Mouse (Mus musculus) midbrain, embryonic 11.5 days (tissue): ENCODE measurements at regions not wholly inside any gene's neighbourhood (a gene's known extent, or its start where the extent isn't known, plus 50 kb on each side); places are given as distances from the start of the nearest gene placed in this dataset.
A peak's percentile ranks its signal among the peaks of the same experiment; 100 is the strongest.

Experiments used
- ATAC-seq: fragments of 200-750 bp; cut with Nextera tagmentation; 2 replicates; pipeline ENCODE4 v1.8.0; 2017; ENCODE audit warnings: moderate TSS enrichment, moderate library complexity; ENCODE audit not compliant: low FRiP score
- DNase-seq: peaks from one replicate; pipeline ENCODE4 v3.0.0; 2015; ENCODE audit warnings: low spot score; ENCODE audit errors: missing footprints
- H3K27ac ChIP-seq: fragments of 300-500 bp; sonication (generic); 2 replicates; pipeline ENCODE4 v1.5.1; 2014; ENCODE audit warnings: low read depth, low read length
- H3K27me3 ChIP-seq: fragments of 300-500 bp; sonication (generic); 2 replicates; pipeline ENCODE4 v1.6.1; 2014; ENCODE audit warnings: mild to moderate bottlenecking, low read length, moderate library complexity, mixed read lengths; ENCODE audit not compliant: control insufficient read depth, insufficient read depth
- H3K36me3 ChIP-seq: fragments of 300-500 bp; sonication (generic); 2 replicates; pipeline ENCODE4 v1.6.1; 2014; ENCODE audit warnings: mild to moderate bottlenecking, low read length, moderate library complexity, mixed read lengths; ENCODE audit not compliant: control insufficient read depth, insufficient read depth
- H3K4me1 ChIP-seq: fragments of 300-500 bp; sonication (generic); 2 replicates; pipeline ENCODE4 v1.6.1; 2014; ENCODE audit warnings: low read length; ENCODE audit not compliant: control insufficient read depth, insufficient read depth
- H3K4me2 ChIP-seq: fragments of 300-500 bp; sonication (generic); 2 replicates; pipeline ENCODE4 v1.6.1; 2014; ENCODE audit warnings: mild to moderate bottlenecking, moderate library complexity
- H3K4me3 ChIP-seq: fragments of 300-500 bp; sonication (generic); 2 replicates; pipeline ENCODE4 v1.5.1; 2014; ENCODE audit warnings: low read depth, low read length
- H3K9ac ChIP-seq: fragments of 300-500 bp; sonication (generic); 2 replicates; pipeline ENCODE4 v1.6.1; 2014; ENCODE audit warnings: low read length
- H3K9me3 ChIP-seq: fragments of 300-500 bp; sonication (generic); 2 replicates; pipeline ENCODE4 v1.6.1; 2016; ENCODE audit warnings: low read length; ENCODE audit not compliant: control insufficient read depth
- WGBS: fragments of 180-500 bp; shearing (Covaris S2); extraction: QIAGEN DNeasy Blood & Tissue Kit; methylation state at CpG from one replicate; pipeline ENCODE4 v1.1.7; 2014; 5-methylcytosine and 5-hydroxymethylcytosine counted together

DNA sequence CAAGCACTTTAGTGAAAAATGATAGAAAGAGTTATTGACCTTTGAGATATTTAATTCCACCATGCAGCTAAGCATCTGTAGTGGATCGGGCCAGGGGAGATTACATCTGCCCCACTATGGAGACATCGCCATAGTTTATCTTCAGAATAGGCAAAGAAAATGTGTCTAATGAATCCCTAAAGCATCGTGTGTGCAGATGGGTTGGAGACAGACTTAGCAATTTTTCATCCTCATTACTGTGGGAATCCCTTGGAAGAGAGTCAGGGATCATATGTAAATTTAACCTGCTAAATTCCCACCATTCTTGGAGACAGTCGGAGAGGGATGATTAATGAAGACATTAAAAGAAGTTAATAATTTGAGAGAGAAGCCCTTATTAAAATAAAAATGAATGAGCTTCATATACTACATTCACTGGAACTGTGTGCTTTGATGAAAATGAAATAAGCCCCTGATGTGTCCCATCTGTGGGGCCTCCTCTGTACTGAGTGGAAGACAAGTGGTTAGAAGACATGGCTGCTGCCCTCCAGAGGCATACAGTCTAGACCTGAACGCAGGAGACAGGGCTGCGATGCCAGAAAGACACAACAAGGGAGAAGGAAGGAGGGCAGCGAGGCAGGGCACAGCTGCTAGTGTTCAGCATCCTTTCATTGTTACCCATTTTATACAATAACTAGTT, 1126.7 kb downstream of the Mrps31 start:
- H3K9me3 ChIP-seq: no peaks in the 10 kb centered on the region
- no peak for DNase-seq
- H3K4me1 ChIP-seq: no peaks in the 10 kb centered on the region
- H3K27me3 ChIP-seq: no peaks in the 10 kb centered on the region
- H3K4me2 ChIP-seq: no peak overlapping the region
- WGBS: 81% methylated on average over 7 of the region's 7 CpGs
- no peak overlapping the region for H3K27ac ChIP-seq
- no peaks in the 10 kb centered on the region for H3K36me3 ChIP-seq
- no peak for ATAC-seq
- H3K4me3 ChIP-seq: no peak overlapping the region
- no peak overlapping the region for H3K9ac ChIP-seq

DNA sequence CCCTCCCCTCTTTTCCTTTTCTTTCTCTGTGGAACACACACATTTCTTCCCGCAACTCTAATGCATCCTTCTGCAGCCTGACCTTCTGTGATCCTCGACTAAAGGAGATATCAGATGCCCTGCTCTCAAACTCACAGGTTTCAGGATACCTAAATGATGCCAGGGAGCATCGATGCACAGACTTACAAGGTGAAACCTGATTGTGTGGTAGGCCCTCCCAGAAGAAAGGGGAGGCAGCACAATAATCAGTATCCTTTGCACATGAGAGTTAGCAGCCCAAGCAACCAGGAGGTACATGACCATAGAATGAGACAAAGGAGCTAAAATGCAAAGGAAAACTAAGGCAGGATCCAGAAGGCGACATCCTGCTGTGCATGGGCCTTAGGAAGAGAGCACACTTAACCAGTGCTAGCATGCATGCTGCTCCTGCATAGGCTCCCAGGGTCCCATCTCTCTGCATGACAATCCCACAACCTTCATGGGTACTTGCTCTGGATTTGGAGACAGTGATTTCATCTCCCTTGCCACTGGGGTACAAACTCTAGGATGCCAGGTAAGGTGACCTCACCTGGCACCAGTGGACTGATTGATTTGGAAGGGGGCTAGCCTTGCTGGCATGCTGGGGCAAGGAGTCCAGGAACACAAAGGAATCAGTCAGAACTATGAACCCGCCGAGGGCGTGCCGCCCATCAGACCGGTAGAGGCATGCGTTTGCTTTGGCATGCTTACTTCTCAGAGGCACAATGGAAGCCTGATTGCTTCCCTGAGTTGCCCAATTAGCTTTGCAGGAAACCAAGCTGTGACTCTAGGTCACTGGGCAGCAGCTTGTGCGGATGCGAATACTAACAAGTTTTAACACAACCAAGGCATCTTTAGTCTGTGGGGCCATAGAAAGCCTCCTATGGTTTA, 1142.7 kb downstream of the Mrps31 start:
- no peak overlapping the region for H3K4me2 ChIP-seq
- H3K27ac ChIP-seq: no peak overlapping the region
- no peak overlapping the region for H3K4me3 ChIP-seq
- no peak for ATAC-seq
- no peaks in the 10 kb centered on the region for H3K27me3 ChIP-seq
- H3K9me3 ChIP-seq: no peaks in the 10 kb centered on the region
- peak; percentile 53 for DNase-seq
- no peaks in the 10 kb centered on the region for H3K4me1 ChIP-seq
- WGBS: 75% methylated on average over 11 of the region's 12 CpGs
- no peak overlapping the region for H3K9ac ChIP-seq
- H3K36me3 ChIP-seq: no peaks in the 10 kb centered on the region

DNA sequence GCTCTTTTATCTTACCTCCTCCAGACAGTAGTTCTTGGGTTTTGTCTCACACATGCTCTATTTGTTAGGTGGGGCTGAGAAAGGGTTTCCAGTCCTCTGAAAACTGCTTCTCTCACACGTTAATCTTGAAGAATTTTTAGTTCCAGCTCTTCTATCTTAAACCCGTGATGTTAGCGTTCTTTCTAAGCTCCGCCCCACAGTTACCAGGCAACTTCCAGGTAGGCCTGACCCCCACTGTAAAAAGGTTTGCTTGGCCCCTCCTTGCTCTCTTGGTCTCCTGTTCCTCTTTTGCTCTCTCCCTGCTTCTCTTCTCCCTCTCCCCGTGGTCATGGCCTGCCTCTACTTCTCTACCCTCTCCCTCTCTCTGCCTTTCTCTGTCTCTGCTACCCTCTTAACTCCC, 1149.7 kb downstream of the Mrps31 start:
- ATAC-seq (no peak), DNase-seq (no peak)
- H3K4me2 ChIP-seq: no peak overlapping the region
- H3K27ac ChIP-seq: no peak overlapping the region
- H3K4me1 ChIP-seq: peaks cover 15% of the 10 kb centered on the region
- no peak overlapping the region for H3K9ac ChIP-seq
- 83% methylated on average over 5 of the region's 5 CpGs for WGBS
- no peaks in the 10 kb centered on the region for H3K27me3 ChIP-seq
- H3K36me3 ChIP-seq: no peaks in the 10 kb centered on the region
- H3K4me3 ChIP-seq: no peak overlapping the region
- no peaks in the 10 kb centered on the region for H3K9me3 ChIP-seq

DNA sequence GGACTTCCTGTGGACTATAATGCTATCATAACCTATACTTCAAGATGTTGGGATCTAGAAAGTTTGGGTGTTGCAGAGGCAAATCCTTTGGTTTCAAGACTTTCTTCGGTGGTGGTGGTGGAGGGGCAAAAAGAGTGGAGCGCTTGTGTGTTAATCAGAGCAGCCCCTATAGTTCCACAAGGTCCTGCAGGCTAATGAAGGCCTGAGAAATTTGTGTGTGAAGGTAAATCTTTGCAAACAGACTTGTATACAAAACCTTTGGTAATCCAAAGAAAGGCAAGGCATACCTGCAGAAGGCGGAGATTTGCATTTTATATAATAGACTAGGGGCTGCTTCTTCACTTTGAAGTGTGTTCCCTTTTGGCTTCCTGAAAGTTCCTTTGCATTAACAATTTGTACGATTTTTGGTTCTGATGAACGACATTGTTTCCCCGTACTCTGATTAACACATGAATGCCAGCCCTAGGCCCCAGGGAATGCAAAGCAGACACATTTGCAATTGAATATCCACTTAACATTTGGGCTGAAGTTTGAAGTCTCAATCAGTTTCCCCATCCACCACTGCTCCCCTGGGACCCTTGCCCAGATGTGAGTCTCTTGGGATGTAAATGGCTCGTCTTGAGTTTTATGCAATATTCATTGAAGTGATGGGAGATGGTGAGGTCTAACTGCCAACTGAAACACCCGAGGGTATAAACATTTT, 1150.7 kb downstream of the Mrps31 start:
- 15% methylated on average over 8 of the region's 8 CpGs for WGBS
- peak; percentile 90 for DNase-seq
- ATAC-seq: peak; percentile 58
- Histone ChIP-seq H3K27ac (no peak overlapping the region; the same call in 1 of the 2 replicates), H3K4me2 (peak overlapping the region; percentile 23; the same call in 1 of the 2 replicates), H3K36me3 (no peaks in the 10 kb centered on the region), H3K4me1 (peaks cover 15% of the 10 kb centered on the region), H3K9me3 (no peaks in the 10 kb centered on the region), H3K27me3 (no peaks in the 10 kb centered on the region), H3K9ac (no peak overlapping the region), H3K4me3 (no peak overlapping the region)

DNA sequence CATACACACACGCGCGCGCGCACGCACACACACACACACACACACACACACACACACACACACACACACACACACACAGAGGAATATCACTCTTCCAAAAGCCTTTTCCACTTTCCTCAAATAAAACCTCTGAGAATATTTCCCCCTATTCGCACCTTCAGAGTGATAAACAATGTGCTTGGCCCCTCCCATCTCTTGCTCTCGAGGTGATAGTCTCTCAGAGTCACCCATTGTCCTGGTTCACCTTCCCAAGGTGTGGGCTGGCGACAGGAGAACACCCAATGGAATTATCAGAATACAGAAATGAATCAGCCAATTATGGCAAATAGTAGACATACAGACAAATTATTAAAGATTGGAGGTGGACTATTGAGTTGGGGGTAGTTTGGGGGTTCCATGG, 1151.3 kb downstream of the Mrps31 start:
- Histone ChIP-seq H3K4me3 (no peak overlapping the region), H3K9me3 (no peaks in the 10 kb centered on the region), H3K4me1 (peaks cover 15% of the 10 kb centered on the region), H3K4me2 (peak overlapping the region; percentile 37; the same call in 1 of the 2 replicates), H3K36me3 (no peaks in the 10 kb centered on the region), H3K27ac (no peak overlapping the region), H3K9ac (no peak overlapping the region), H3K27me3 (no peaks in the 10 kb centered on the region)
- DNase-seq (peak; percentile 84), ATAC-seq (no peak)
- 16% methylated on average over 9 of the region's 9 CpGs for WGBS

DNA sequence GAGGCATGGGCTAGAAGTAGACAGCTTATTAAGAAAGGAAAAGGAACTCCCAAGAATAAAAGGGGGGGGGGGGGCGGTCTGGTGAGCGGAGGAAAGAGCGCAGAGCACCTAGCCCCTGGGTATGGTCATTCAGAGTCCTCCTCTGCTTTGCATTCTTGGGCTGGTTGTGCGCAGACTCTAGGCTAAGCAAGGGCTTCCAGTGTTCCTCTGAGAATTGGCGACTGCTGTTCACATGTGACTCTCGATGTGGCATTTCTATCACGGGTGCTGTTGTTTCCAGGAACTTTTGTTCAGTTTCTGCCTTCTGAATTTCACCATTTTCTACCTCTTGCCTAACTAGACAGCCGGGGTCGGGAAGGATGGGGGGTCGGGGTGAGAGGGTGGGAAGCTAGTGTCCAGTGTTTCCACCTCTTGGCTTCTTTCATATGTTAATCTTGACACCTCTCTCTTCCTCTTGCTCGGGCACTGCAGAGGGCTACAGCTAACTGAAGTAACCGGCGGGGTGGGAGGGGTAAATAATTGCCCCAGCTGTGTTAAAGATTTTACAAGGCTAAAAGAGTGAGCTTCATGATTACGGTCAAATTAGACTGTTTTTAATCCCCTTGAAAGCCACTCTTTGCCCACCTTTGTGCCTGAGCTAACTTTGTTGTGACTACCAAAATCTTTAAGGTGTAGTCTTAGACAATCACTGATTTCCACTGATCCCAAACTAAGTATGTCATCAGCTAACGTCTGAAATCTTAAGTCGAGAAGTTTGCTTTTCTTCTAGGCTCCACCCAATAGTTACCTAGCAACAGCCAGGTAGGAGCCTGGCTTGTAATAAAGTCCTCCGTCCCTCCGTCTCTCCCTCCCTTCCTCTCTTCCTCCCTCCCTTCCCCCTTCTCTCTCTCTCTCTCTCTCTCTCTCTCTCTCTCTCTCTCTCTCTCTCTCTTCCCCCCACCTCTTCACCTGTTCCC, 1152.2 kb downstream of the Mrps31 start:
- Histone ChIP-seq H3K4me3 (peak overlapping the region; percentile 14), H3K9me3 (no peaks in the 10 kb centered on the region), H3K4me2 (peak overlapping the region; percentile 37), H3K9ac (no peak overlapping the region), H3K27ac (no peak overlapping the region), H3K36me3 (no peaks in the 10 kb centered on the region), H3K4me1 (peaks cover 15% of the 10 kb centered on the region), H3K27me3 (no peaks in the 10 kb centered on the region)
- WGBS: 7% methylated on average over 17 of the region's 18 CpGs
- ATAC-seq (peak; percentile 73; the same call in 1 of the 2 replicates), DNase-seq (peak; percentile 88)

DNA sequence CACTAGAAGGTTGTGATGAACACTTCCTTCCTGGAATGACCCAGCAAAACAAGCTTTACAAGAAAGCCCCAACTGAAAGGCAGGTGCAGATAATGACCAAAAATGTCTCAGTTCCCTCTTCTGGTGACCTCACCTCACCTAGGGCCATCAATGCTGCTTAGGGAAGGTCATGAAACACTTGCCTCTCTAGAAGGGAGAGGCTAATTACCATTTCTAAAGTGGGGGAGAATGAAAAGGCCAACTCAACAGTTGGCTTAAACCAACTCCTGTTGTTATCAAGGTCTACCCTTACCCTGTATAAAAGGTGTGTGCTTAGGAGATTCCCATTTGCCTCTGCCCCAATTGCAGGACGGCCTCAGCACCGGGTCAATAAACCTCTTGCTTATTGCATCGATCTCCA, 1156.7 kb downstream of the Mrps31 start:
- Histone ChIP-seq H3K4me3 (no peak overlapping the region), H3K9ac (no peak overlapping the region), H3K9me3 (no peaks in the 10 kb centered on the region), H3K27ac (no peak overlapping the region), H3K4me1 (peaks cover 4% of the 10 kb centered on the region), H3K27me3 (no peaks in the 10 kb centered on the region), H3K4me2 (no peak overlapping the region), H3K36me3 (no peaks in the 10 kb centered on the region)
- peak; percentile 35 for DNase-seq
- no peak for ATAC-seq
- WGBS: 90% methylated on average over 3 of the region's 3 CpGs

DNA sequence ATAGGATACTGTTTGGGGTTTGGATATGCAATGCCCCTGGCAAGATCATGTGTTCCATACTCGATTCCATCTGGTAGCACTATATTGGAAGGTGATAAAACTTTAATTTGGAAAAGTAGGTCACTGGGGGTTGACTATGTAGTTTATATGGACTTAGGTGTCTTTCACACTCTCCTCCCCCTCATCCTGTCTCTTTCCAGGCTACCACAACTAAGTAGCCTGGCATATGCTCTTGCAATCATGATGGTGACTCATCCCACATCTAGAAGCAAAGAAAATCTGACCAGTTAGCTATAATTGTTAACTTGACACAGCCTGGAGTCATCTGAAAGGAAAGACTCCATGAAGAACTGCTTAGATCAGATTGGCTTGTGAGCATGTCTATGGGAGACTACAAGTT, 1154.3 kb downstream of the Adam3 start:
- Histone ChIP-seq H3K9me3 (no peaks in the 10 kb centered on the region), H3K9ac (no peak overlapping the region), H3K4me3 (no peak overlapping the region), H3K27me3 (no peaks in the 10 kb centered on the region), H3K4me1 (no peaks in the 10 kb centered on the region), H3K36me3 (no peaks in the 10 kb centered on the region), H3K4me2 (no peak overlapping the region), H3K27ac (no peak overlapping the region)
- ATAC-seq (no peak), DNase-seq (no peak)
- 83% methylated on average over 1 of the region's 1 CpGs for WGBS
